Mouse (Mus musculus) gastrocnemius, postnatal 14 days (tissue): Measurements from ENCODE around the gene Atp8a2. TPM values are rescaled to one million over a fixed set of nuclear protein-coding genes. Genes with fewer than 3 reads are reported as not detected.

Source experiments
- DNase-seq: peaks from one replicate; pipeline ENCODE4 v3.0.0; 2021; ENCODE audit warnings: mixed read lengths
- intact Hi-C: fragments of 180-260 bp; cut with DNase I; formaldehyde crosslinking; loops from one replicate; pipeline ENCODE4 v1.15.1; 2025; ENCODE audit warnings: low total_unique reads
- microRNA-seq, 2 experiments: library from miRNA; unstranded; fragments of <30 nt; microRNA quantifications; one replicate each; pipeline ENCODE4 v1.2.0; 2021
- total RNA-seq, 2 experiments: library from RNA; stranded (reverse); gene quantifications; 2 replicates each; pipeline ENCODE4 v1.2.3; 2021

Gene Atp8a2
- total RNA-seq, 2 experiments from 2014 or later, result 0.93 to 1.8 TPM

GRCm38 (mm10) chr14:59604002-59604645 lies 592.9 kb downstream of the Atp8a2 start:
- no peak for DNase-seq

GRCm38 (mm10) chr14:59598260-59598627 lies 598.7 kb downstream of the Atp8a2 start:
- no peak for DNase-seq
- intact Hi-C loops, result no loop called here

More at GRCm38 (mm10) chr14:59604002-59604645, 592.9 kb downstream of the Atp8a2 start:
- intact Hi-C loops, result no loop called here

GRCm38 (mm10) chr14:59597398-59598259 lies 599.4 kb downstream of the Atp8a2 start, which contains the start of gene Cdadc1:
Gene Cdadc1, minus strand, starts transcription at chr14:59597959.
- peak; percentile 90 for DNase-seq
- intact Hi-C loops, result no loop called here

GRCm38 (mm10) chr14:59594988-59595387 lies 602.0 kb downstream of the Atp8a2 start:
- intact Hi-C loops, result no loop called here
- DNase-seq, result no peak

- intact Hi-C loops, result no loop called here
- no peak for DNase-seq
Measured at GRCm38 (mm10) chr14:59592593-59592992, 604.4 kb downstream of the Atp8a2 start.

- intact Hi-C loops, result no loop called here
- DNase-seq, result no peak
Measured at GRCm38 (mm10) chr14:59591901-59592300, 605.1 kb downstream of the Atp8a2 start.

GRCm38 (mm10) chr14:59590614-59591013 lies 606.4 kb downstream of the Atp8a2 start:
- intact Hi-C loops, result no loop called here
- no peak for DNase-seq

Small RNA genes lying within 50 kb of the gene (microRNA-seq; reads per million reads assigned to microRNA genes)
- 0 reads per million in 2 experiments for gene Mir719

Other genes with a start within 250 kb of the Atp8a2 start
- gene Nupl1, start 54.3 kb upstream of the Atp8a2 start, total RNA-seq, result under 1 TPM in 1 of 2 experiments, not detected in 1; 0.25 TPM
- 10 to 100 TPM; 27.7 to 30.0 TPM for gene Gm49336, start 54.3 kb upstream of the Atp8a2 start, total RNA-seq
- gene Mtmr6, start 68.0 kb upstream of the Atp8a2 start, total RNA-seq, result 10 to 100 TPM; 30.6 to 31.0 TPM
- gene Amer2, start 176.1 kb upstream of the Atp8a2 start, total RNA-seq, result under 1 TPM; 0.11 to 0.16 TPM